Mouse (Mus musculus) hindbrain, embryonic 11.5 days (tissue): ENCODE measurements around the gene Rtbdn. TPM values are rescaled to one million over a fixed set of nuclear protein-coding genes. Genes with fewer than 3 reads are reported as not detected.

ENCODE experiments used
- ATAC-seq: fragments of 200-750 bp; cut with Nextera tagmentation; 2 replicates; pipeline ENCODE4 v1.8.0; 2017; ENCODE audit warnings: mild to moderate bottlenecking, moderate TSS enrichment, moderate library complexity; ENCODE audit not compliant: low FRiP score
- DNase-seq: peaks from one replicate; pipeline ENCODE4 v3.0.0-alpha.2; 2015; ENCODE audit warnings: low spot score
- H3K27ac ChIP-seq: fragments of 300-500 bp; sonication (generic); 2 replicates; pipeline ENCODE4 v1.5.1; 2014; ENCODE audit warnings: mild to moderate bottlenecking, low read depth, low read length
- H3K27me3 ChIP-seq: fragments of 300-500 bp; sonication (generic); 2 replicates; pipeline ENCODE4 v1.6.1; 2014; ENCODE audit warnings: mild to moderate bottlenecking, low read length, moderate library complexity, mixed read lengths; ENCODE audit not compliant: control insufficient read depth, insufficient read depth
- H3K36me3 ChIP-seq: fragments of 300-500 bp; sonication (generic); 2 replicates; pipeline ENCODE4 v1.6.1; 2014; ENCODE audit warnings: mild to moderate bottlenecking, low read length, moderate library complexity, mixed read lengths; ENCODE audit not compliant: control insufficient read depth, insufficient read depth
- H3K4me1 ChIP-seq: fragments of 300-500 bp; sonication (generic); replicated peaks from 2 replicates; pipeline ENCODE4 v1.6.1; 2014; ENCODE audit warnings: low read length, mixed read lengths; ENCODE audit not compliant: control insufficient read depth, insufficient read depth
- H3K4me2 ChIP-seq: fragments of 300-500 bp; sonication (generic); replicated peaks from 2 replicates; pipeline ENCODE4 v1.6.1; 2014; ENCODE audit warnings: mild to moderate bottlenecking, low read depth, low read length
- H3K4me3 ChIP-seq: fragments of 300-500 bp; sonication (generic); 2 replicates; pipeline ENCODE4 v1.5.1; 2014; ENCODE audit warnings: low read depth, low read length
- H3K9ac ChIP-seq: fragments of 300-500 bp; sonication (generic); 2 replicates; pipeline ENCODE4 v1.6.1; 2014; ENCODE audit warnings: low read depth, low read length
- H3K9me3 ChIP-seq: fragments of 300-500 bp; sonication (generic); 2 replicates; pipeline ENCODE4 v1.6.1; 2016; ENCODE audit warnings: low read length; ENCODE audit not compliant: control insufficient read depth
- WGBS: fragments of 180-500 bp; shearing (Covaris S2); extraction: QIAGEN DNeasy Blood & Tissue Kit; methylation state at CpG from one replicate; pipeline ENCODE4 v1.1.7; 2014; 5-methylcytosine and 5-hydroxymethylcytosine counted together
- polyA plus RNA-seq: library from polyadenylated mRNA; unstranded; fragments of >200 nt; fragmentation: Nextera tagmentation; extraction: Ambion mirVana; gene quantifications from 2 replicates; pipeline ENCODE4 v1.2.1, GENCODE M21; 2014

Rtbdn gene
- polyA plus RNA-seq, 1 experiment from 2014 or later: 0.14 TPM

DNA sequence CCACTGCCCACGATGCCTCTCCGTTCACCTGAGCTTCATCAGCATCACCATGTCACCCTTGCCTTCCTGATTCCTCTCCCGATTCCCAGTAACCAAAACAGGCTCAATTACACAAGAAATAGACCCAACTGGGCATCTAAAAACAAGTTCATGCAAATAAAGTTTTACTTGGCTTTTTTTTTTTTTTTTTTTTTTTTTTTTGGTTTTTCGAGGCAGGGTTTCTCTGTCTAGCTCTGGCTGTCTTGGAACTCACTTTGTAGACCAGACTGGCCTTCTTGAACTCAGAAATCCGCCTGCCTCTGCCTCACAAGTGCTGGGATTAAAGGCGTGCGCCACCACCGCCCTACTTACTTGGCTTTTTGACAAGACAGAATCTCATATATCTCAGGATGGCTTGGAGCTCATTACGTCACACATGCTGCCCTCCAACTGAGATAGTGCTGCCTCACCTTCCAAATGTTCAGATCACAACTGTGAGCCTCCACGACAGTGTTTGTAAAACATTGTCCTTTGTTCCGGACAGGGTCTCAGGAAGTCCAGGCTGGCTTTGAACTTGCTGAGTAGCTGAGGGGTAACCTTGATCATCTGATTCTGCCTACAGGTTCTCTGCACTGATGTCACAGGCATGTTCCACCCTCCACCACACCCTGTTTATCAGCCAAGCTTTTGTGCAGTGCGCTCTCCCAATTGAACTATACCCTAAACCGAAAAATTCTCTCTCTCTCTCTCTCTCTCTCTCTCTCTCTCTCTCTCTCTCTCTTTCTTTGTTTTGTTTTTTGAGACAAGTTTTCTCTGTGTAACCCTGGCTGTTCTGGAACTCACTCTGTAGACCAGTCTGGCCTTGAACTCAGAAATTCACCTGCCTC lies 8.9 kb upstream of the Rtbdn start:
- Histone ChIP-seq H3K27ac (no peak overlapping the region), H3K4me1 (peaks cover 14% of the 10 kb centered on the region), H3K9ac (peak overlapping the region; percentile 79; the same call in 1 of the 2 replicates), H3K27me3 (peaks cover 31% of the 10 kb centered on the region), H3K4me3 (peak overlapping the region; percentile 63; the same call in 1 of the 2 replicates), H3K36me3 (no peaks in the 10 kb centered on the region), H3K4me2 (peak overlapping the region; percentile 90), H3K9me3 (no peaks in the 10 kb centered on the region)
- ATAC-seq: no peak
- WGBS: 68% methylated on average over 13 of the region's 13 CpGs
- no peak for DNase-seq

DNA sequence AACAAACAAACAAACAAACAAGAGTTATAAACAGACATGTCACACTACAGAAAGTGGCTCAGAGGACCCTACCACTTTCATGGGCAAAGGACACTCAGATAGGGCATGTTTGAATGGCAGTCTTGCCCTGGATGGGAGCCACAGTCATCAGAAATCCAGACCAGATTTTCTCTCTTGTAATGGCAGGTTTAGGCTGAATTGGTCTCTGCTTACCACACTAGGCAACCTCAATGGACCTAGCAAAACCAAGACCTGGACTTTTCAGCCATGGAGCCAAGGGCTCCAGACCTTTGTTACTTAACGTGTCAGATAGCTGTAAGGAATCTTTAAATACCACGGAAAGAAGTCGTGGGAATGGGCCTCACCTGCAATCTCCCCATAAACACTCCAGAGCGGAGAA lies 3.1 kb upstream of the Rtbdn start:
- peaks cover 35% of the 10 kb centered on the region for H3K27me3 ChIP-seq
- 22% methylated on average over 4 of the region's 4 CpGs for WGBS
- peak; percentile 20 for DNase-seq
- H3K9me3 ChIP-seq: no peaks in the 10 kb centered on the region
- ATAC-seq: no peak
- H3K4me3 ChIP-seq: no peak overlapping the region
- H3K36me3 ChIP-seq: no peaks in the 10 kb centered on the region
- H3K4me2 ChIP-seq: no peak overlapping the region
- H3K9ac ChIP-seq: no peak overlapping the region
- no peak overlapping the region for H3K27ac ChIP-seq
- peaks cover 5% of the 10 kb centered on the region; the same call in 1 of the 2 replicates for H3K4me1 ChIP-seq

DNA sequence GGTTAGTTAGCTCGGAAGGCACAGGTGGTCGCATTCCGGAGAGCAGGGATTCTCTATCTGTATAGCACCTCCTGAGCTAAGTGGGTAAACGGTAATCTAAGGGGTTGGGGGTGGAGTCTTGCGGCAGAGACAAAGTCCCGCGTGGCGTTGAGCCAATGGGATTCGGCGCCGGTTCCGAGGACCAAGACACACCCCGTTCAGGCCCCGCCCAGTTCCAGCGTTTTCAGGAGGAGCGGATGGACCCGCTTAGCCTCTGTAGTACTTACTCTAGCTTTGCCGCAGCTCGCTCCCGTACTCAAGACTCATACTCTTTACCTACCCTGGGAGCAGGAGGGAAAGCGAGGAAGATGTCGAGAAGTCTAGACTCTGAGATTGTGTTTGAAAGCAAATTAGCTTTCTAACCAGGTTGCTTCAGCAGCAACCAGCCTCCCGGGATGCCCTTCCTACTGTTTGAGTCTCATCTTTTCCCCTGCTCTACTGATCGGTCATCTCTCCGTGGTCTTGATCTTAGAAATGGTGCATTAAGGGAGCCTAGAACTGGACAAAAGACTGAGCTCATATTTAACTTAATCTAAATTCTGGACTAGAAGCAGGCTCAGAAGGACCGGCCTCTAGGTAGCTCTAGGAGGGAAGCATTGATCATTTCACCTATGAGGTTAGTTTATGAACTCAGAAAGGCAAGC lies 2.2 kb upstream of the Rtbdn start:
- DNase-seq (peak; percentile 78), ATAC-seq (peak; percentile 62)
- peaks cover 5% of the 10 kb centered on the region; the same call in 1 of the 2 replicates for H3K4me1 ChIP-seq
- no peak overlapping the region for H3K27ac ChIP-seq
- no peaks in the 10 kb centered on the region for H3K9me3 ChIP-seq
- 2% methylated on average over 26 of the region's 26 CpGs for whole genome bisulfite sequencing
- peaks cover 35% of the 10 kb centered on the region for H3K27me3 ChIP-seq
- H3K4me2 ChIP-seq: peak overlapping the region; percentile 3; the same call in 1 of the 2 replicates
- no peaks in the 10 kb centered on the region for H3K36me3 ChIP-seq
- no peak overlapping the region for H3K4me3 ChIP-seq
- H3K9ac ChIP-seq: no peak overlapping the region

DNA sequence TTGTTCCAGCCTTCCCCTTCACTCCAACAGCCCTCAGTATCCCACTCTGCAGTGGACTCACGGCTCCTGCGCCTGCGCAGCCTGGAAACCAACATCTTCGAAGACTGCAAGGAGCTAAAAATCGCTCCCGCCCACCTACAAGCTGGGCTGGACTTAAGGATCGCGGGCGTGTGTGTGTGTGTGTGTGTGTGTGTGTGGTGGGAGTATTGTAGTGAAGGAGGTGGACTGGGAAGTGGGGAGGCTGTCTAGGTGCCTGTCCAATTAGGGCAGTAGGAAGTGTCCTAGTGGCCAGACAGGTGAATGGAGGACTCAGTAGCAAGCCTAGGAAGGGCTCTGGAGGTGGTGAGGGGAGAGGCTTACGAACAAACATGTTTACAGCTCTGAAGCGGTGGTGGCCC lies 1.6 kb upstream of the Rtbdn start:
- Histone ChIP-seq H3K27ac (no peak overlapping the region), H3K4me2 (peak overlapping the region; percentile 91), H3K27me3 (peaks cover 39% of the 10 kb centered on the region), H3K9me3 (no peaks in the 10 kb centered on the region), H3K36me3 (no peaks in the 10 kb centered on the region), H3K4me3 (peak overlapping the region; percentile 59), H3K4me1 (peaks cover 5% of the 10 kb centered on the region; the same call in 1 of the 2 replicates), H3K9ac (no peak overlapping the region)
- ATAC-seq (peak; percentile 58), DNase-seq (peak; percentile 46)
- WGBS: 2% methylated on average over 11 of the region's 11 CpGs

DNA sequence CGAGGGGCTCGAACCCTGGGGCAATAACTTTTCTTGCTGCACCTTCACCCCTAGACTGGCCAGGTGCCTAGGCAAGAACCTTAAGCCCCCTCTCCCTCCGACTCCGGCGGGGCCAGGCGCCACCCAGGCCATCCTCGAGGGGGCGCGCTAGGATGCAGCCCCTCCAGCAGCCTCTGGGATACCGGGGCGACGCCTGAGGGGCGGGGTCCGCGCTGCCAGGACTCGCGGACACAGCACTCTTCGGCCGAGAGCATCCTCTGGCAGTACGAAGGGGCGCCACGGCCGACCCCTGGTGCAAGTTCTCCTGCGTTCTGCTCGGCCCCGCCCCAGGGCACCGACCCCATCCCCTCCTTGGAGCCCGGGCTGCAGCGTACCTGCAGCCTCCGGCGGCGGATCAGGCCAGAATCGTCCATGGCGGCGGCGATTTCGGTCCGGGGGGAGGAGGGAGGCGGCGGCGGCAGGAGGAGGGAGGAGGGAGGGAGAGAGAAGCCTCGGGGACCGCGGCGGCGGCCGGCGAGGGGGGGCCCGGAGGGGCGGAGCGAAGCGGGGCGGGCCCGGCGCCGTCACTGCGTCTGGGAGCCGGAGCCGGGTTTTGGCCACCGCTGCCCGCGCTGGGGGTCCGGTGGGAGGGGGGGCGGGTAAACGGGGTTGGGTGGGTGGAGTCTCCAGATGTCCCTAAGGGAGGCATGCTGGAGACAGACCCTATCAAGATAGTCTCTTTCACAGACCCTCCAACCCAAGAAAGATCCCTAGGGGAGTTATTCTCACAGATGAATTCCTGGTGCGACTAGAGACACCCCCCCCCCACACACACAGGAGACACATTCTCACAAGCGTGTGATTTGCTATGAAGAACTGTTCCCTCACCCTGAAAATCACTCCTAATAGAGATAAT lies 911 bp upstream of the Rtbdn start:
- no peaks in the 10 kb centered on the region for H3K36me3 ChIP-seq
- H3K4me3 ChIP-seq: peak overlapping the region; percentile 59
- DNase-seq (peak; percentile 81), ATAC-seq (peak; percentile 71)
- H3K27ac ChIP-seq: 0 out of 2 replicates have a peak overlapping the region, but pooled peaks have one; percentile 42
- no peaks in the 10 kb centered on the region for H3K9me3 ChIP-seq
- peaks cover 5% of the 10 kb centered on the region; the same call in 1 of the 2 replicates for H3K4me1 ChIP-seq
- peaks cover 45% of the 10 kb centered on the region for H3K27me3 ChIP-seq
- H3K9ac ChIP-seq: peak overlapping the region; percentile 59
- H3K4me2 ChIP-seq: peak overlapping the region; percentile 91
- 1% methylated on average over 36 of the region's 67 CpGs for WGBS

DNA sequence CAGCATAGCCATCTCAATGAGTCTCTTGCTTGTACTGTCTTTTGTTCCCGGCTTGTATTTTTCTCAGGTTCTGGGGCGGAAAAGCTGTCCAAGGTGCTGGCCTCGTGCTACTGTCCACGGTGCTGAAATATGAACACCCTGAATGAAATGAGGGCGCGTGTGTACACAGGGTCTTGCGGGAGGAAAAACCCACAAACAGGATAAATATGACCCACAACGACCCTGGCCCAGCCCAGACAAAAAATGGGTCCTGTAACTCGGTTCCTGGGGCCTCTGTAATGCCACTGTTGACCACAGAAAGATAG lies 402 bp downstream of the Rtbdn start:
- ATAC-seq: no peak

DNA sequence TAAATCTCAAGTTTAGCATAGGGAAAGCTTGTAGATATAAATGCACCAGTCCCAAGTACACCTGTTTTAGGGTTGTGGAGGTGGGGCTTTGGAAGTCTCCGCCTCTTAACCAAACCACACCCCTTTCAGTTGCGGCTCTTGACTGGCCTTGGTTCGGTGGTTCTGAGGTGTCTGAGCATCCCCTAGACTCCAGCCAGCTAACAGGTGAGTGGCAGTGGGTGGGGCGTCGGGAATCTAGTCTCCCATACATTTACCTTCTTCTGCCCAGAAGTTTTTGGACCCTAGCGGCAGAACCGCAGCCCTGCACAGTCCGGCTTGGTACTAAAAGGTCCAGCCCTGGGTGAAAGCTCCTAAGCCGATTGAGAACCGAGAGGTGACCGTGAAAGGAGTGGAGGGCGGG lies 3.0 kb downstream of the Rtbdn start:
- no peak overlapping the region for H3K4me3 ChIP-seq

More for the DNA sequence above, 402 bp downstream of the Rtbdn start:
- H3K36me3 ChIP-seq: no peaks in the 10 kb centered on the region
- peak; percentile 71 for DNase-seq
- H3K4me3 ChIP-seq: no peak overlapping the region
- WGBS: 14% methylated on average over 9 of the region's 9 CpGs
- peaks cover 47% of the 10 kb centered on the region for H3K27me3 ChIP-seq
- H3K9me3 ChIP-seq: no peaks in the 10 kb centered on the region
- no peak overlapping the region for H3K9ac ChIP-seq
- no peak overlapping the region for H3K4me2 ChIP-seq
- peaks cover 5% of the 10 kb centered on the region; the same call in 1 of the 2 replicates for H3K4me1 ChIP-seq
- H3K27ac ChIP-seq: no peak overlapping the region

DNA sequence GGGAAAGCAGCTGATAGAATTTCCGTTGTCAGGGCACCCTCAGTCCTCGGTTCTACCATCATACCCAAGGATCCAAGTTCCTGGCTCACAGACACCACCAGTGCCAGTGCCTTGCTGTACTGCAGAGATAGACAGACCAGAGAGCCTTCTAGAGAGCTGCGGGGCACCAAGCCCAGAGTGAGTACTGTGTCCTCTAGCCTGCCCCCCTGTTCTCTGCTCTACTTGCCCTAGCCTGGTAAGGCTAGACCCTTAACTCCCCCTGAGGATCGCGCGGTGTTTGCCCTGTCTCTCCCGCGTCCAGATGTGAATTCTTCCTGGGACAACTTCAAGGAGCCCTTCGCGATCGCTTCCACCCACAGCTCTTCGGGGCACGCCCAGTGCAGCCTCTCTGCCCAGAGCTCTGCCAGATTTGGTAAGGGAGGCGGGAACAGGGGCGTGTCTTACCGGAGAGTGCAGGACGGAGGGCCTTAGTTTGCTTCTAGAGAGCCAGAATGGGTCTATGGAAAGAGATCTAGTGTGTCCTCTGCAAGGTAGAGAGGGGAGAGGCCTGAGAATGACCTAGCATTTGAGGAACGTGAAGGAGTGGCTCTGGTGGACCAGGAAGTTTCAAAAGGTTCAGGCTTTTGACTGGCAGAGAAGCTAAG lies 5.9 kb downstream of the Rtbdn start:
- ATAC-seq: no peak
- H3K9ac ChIP-seq: no peak overlapping the region
- no peak overlapping the region for H3K27ac ChIP-seq
- DNase-seq: no peak
- no peaks in the 10 kb centered on the region for H3K36me3 ChIP-seq
- peaks cover 24% of the 10 kb centered on the region for H3K27me3 ChIP-seq
- no peak overlapping the region for H3K4me2 ChIP-seq
- H3K4me1 ChIP-seq: no peaks in the 10 kb centered on the region
- WGBS: 9% methylated on average over 18 of the region's 18 CpGs
- no peak overlapping the region for H3K4me3 ChIP-seq
- H3K9me3 ChIP-seq: no peaks in the 10 kb centered on the region

More for the DNA sequence above, 3.0 kb downstream of the Rtbdn start:
- Histone ChIP-seq H3K27ac (no peak overlapping the region), H3K9ac (no peak overlapping the region), H3K4me1 (peaks cover 5% of the 10 kb centered on the region; the same call in 1 of the 2 replicates), H3K4me2 (no peak overlapping the region), H3K9me3 (no peaks in the 10 kb centered on the region), H3K27me3 (peaks cover 49% of the 10 kb centered on the region), H3K36me3 (no peaks in the 10 kb centered on the region)
- 24% methylated on average over 12 of the region's 12 CpGs for WGBS
- no peak for ATAC-seq
- no peak for DNase-seq
